Mouse (Mus musculus) monocyte, adult 2 months (primary cell): ENCODE data around the gene Phldb2.

ENCODE experiments used
- DNase-seq, 2 experiments: peaks; one replicate each; pipeline ENCODE4 v3.0.0; 2022; ENCODE audit warnings: low spot score in 2 of 2, low read depth in 1 of 2

Phldb2 gene

DNA sequence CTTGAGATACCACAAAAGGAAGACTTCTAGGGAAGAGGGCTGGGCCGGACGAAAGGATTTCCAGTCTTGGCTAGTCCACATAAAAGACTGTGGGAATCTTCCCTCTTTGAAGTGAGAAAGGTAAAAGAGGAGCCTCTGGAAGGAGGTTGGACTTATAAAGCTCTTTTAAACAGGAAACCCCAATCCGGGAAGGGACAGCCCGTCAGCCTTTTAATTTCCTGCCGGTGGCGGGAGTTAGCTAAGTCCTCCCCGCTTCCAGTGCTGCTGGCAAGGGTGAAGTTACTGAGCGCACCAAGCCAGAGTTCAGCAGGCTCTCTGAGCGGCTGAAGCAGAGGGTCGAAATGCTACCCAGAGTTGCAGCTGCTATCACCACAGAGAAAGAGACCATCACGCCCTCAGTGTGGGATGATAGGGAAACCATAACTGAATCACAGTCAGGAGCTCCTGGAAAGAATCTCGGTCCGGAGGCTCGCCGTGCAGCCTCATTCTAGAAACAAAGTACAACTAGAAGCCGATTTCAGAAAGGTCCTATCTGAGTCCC, 110.0 kb downstream of the Phldb2 start:
- no peak for DNase-seq

GRCm38 (mm10) chr16:45842440-45842839, 111.0 kb downstream of the Phldb2 start:
- DNase-seq, result no peak

DNA sequence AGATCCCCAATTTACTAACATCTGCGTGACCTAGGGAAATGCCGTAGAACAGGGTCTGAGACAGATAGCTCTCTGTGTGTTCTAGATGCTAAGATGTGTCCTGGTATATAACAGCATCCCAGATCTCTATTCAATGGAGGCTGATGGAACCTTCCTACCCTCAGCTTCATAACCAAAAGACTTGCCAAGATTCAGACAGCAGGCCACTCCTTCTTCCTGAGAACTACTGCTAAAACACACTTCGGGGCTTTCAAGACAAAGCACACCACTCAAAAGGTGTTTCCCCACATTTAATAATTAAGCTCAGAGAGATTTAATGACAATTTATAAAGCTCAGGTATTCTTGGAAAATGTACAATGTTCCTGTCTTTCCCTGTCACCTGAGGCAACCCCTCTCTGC, 111.6 kb downstream of the Phldb2 start:
- DNase-seq, result no peak

DNA sequence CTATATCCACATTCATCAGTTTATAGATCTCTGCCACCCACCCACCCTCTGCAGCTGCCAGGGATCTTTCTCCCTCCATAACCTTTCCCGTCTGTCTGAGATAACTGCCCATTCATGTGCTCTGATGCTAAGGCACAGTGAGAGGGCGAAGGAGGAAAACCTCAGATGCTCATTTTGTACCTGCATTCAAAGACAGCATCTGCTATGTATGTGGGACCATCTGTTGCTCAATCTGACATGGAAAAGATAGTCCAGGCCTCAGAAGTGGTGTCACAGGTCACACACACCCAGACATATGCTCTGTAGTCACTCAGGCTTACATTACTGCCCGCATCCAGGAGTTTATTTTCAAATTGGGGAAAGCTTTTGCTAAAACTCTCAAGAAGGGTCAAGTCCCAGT, 112.4 kb downstream of the Phldb2 start:
- DNase-seq, result no peak

GRCm38 (mm10) chr16:45837541-45838342, 115.7 kb downstream of the Phldb2 start:
- DNase-seq, result no peak

DNA sequence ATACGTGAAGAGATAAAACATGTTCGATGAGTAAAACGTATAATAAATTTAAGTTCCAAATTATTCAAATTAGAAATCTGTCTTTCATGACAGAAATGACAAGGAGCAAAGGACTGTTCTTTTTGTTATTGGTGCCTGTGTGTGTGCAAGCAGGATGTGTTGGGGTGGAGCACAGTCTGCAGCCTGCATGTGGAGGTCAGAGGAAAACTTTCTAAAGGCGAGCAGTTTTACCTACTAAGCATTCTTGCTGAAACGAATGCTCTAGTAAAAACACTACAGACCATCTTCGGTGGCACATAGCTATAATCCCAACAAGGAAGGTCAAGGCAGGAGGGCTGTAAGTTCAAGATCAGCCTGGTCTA, 120.7 kb downstream of the Phldb2 start:
- DNase-seq, result no peak

GRCm38 (mm10) chr16:45832061-45832746, 121.2 kb downstream of the Phldb2 start:
- no peak for DNase-seq

GRCm38 (mm10) chr16:45831094-45831872, 122.1 kb downstream of the Phldb2 start:
- DNase-seq, result no peak

DNA sequence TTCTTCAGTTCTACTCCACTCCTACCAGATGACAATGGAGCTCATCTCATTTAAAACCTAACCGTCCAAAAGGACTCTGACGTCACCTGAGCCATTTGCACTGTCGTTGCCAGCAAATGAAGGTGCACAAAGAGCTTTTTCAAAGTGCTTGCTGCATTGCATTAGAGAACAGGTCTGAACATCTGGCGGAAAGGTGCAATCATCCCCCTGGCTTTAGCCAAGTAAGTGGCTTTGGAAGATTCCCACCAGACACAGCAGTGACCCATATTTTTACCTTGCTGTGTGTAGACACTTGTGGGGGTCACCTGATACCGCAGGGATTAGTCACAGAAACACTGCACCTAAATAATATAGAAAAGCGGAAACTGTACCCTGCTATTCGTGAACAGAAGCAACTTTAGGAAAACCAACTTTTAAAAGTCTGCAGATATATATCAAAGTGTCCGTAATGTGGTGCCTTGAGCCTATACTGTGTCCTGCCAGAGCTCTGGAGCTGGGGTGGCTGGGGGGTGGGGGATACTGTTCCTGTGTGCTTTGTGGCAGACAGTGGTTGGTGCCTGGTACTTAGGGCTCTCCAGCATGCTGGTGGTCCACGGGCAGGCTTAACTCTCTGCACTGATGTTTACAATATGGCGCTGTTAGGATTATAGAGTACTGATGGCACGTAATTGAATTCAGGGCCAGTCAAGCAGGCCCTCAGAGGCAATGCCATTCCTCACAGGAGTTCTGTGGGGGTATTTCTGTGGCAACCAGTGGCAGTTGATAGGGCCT, 123.1 kb downstream of the Phldb2 start:
- no peak for DNase-seq

- DNase-seq, result no peak
Measured at GRCm38 (mm10) chr16:45825309-45825708, 128.1 kb downstream of the Phldb2 start.

- DNase-seq, result no peak
Measured at GRCm38 (mm10) chr16:45824025-45824424, 129.4 kb downstream of the Phldb2 start.

DNA sequence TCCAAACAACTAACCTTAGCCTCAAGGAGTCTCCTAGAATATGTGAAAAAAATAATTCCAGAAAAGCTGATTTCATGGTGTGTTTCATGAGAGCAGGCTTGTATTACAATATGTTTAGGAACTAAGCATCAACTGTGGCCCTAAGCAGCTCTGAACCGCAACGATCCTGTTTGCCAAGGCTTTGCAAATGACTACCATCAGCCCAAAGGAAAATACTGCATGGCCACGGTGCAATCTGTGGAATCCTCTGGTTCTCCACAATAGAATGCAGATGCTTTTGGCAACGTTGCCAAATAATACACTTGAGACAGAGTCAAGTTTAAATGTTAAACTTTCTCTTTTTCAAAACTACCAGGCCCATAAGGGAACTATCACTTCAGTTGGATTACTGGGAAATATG, 133.5 kb downstream of the Phldb2 start:
- no peak for DNase-seq

GRCm38 (mm10) chr16:45817795-45818194, 135.6 kb downstream of the Phldb2 start:
- no peak for DNase-seq

DNA sequence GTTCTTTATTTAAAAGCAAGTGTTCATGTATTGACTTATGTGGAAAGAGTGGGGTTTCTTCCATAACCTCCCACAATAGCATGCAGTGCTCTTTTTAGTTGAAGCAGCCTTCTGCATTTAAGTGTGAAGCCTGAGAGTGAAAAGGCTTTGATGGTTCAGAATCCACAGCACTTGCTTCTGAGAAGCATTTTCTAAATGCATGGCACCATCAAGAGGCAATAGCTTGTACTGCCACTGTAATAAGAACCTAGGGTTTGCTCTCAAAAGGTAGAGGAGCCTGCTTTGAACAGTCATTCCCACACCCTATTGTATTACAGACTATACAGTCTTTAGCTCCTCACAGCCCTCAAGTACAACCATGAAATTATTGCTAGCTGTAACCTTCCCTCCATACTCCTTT, 136.7 kb downstream of the Phldb2 start:
- DNase-seq, result no peak

DNA sequence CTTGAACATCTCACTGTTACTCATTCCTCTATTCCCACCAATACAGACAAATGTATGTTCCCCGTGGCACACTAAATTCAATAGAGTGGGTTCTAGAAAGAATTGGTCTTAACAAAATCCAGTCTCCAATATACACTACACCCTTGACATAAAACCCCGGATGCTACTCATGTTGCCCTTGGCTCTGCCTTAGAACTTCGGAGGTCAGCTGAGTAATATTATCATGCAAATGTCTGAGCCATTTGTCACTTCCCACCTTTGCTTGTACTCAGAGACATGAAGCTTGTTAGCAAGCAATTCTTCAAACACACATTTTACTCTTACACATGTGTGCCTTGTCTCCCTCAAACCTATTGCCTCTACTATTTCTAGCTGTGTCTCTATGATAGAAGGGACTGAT, 138.8 kb downstream of the Phldb2 start:
- no peak for DNase-seq

DNA sequence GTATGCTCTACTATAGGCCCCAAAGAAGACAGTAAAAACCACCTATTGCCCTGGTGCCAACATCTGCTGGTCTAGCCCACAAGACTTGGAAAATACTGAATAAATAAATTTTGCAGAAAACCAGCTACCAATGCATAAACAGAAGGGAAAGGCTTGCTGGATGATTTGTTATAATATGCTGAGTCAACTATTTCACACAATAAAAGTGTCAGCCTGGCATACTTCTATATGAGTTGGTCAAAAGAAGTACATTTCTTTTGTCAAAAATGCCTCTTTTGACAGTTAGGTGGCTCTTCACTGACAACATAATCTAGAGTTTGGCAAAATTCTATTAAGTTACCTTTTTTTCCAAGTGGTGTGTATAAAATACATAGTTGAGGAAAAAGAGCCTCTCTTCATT, 141.6 kb downstream of the Phldb2 start:
- DNase-seq, result no peak

- no peak for DNase-seq
Measured at GRCm38 (mm10) chr16:45810829-45811326, 142.5 kb downstream of the Phldb2 start.

DNA sequence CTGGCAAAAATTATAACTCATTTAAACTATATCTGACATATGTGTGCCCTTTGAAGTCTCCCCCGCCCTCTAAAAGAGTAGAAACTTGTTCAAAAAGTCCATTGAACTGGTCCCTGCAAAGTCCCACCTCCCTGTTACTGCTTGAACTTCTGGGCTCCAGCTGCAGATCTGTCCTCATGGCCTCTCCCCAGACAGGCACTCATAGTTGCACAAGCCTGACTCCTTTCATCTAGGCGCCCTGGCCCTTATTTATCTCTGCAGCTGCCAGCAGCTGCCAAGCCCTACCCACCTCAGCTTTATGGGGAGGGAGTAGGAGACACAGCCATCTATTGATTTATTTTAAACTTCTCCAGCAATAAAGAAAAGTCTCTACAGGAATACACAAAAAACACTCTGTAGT, 143.2 kb downstream of the Phldb2 start:
- DNase-seq, result no peak

DNA sequence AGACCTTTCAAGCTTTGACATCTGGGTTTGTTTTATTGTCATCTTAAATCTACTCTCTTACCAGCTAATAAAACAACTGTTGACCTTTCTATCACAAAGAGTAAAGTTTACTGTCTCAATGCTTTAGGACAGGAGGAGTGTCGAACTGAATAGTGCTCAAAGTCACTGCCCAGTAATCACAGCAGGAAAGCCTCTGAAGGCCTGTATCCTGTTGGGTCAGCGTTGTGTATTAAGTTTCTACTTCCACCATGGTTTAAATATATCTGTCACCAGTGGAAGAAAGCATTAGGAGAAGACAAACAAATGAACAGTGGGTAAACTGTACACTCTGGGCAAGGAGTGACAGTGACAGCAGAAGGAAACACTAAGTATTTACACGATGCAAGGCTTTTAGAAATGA, 148.7 kb downstream of the Phldb2 start:
- no peak for DNase-seq

DNA sequence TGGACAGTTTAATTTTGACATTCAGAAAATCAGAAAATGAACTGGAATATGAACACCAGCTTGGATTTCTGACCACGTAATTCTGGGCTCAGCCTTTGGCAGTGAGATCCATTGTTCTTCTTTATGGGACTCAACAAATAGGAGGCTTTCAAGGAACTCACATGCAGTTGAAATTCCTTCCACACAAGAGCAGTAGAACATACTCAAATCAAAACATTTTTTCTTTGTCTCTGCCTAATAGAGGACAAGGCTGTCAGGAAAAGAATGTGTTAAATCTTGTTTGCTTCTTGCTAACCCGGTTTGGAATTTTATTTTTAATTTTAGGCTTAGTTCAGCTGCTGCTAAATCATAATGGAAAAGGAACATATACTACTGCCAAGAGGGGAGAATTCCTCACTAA, 153.0 kb downstream of the Phldb2 start:
- DNase-seq, result no peak

- DNase-seq, result no peak
Measured at GRCm38 (mm10) chr16:45799150-45799549, 154.2 kb downstream of the Phldb2 start.
